Mouse (Mus musculus): Measurements from ENCODE around the gene Agap1. TPM values are rescaled to one million over a fixed set of nuclear protein-coding genes. Genes with fewer than 3 reads are reported as not detected.

The Agap1 gene
- polyA plus RNA-seq, 1 experiment from 2014 or later, result 47.7 TPM

DNA sequence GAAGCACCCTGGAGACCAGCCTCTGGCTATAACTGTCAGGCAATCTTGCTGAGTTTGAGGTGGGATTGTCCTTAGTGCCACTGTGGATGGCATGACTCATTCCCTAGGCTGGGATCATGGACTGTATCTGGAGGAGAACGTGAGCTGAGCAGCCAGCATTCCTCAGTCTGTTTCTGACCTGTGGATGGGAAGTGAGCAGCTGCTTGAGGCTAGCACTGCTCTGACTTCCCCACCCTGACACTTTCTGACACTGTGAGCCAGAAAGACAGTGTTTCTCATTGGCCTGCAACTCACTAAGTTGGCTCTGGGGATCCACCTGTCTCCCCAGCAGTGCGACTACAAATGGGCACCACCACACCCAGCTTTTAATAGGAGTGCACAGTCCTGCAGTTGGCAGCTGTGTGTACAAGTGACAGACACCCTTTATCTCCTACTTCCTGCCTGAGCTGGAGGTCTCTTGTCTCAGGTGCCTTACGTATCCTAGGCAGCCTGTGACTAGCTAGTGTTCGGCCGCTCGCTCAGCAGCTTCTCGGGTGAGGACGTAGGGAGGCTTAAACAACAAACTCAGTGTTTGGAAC, 55.2 kb downstream of the Agap1 start:
- 31% methylated on average over 8 of the region's 8 CpGs for WGBS
- ATAC-seq, result no peak
- 0 out of 2 replicates have a peak overlapping the region, but pooled peaks have one; percentile 1 for H3K27ac ChIP-seq (ENCODE audit: low read length)

DNA sequence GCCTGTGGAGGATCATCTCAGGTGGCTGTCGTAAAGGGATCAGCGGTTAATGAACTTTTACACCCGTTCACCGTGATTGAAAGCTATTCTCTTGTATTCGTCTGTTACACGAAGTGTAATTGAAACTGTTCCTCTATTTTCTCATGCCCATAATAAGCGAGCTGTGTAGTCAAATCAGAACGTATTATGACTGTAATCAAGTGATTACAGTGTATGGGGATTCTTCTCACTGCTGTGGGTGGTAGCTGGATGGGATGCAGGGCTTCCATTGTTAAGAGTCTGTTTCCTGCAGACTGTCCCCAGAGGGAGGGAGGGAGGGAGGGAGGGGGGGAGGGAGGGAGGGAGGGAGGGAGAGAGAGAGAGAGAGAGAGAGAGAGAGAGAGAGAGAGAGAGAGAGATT, 56.1 kb downstream of the Agap1 start:
- Histone ChIP-seq H3K4me2 (ENCODE audit: low read length) (no peak overlapping the region), H3K9ac (ENCODE audit: low read depth, low read length) (no peak overlapping the region), H3K9me3 (replicated peaks; ENCODE audit: control insufficient read depth, low read length, poor library complexity, severe bottlenecking) (no peaks in the 10 kb centered on the region), H3K4me3 (ENCODE audit: low read depth, low read length) (no peak overlapping the region), H3K4me1 (ENCODE audit: control insufficient read depth, insufficient read depth, low read length) (peaks cover 25% of the 10 kb centered on the region), H3K36me3 (ENCODE audit: control insufficient read depth, insufficient read depth, low read length) (no peaks in the 10 kb centered on the region), H3K27me3 (ENCODE audit: control insufficient read depth, insufficient read depth, low read depth, low read length) (no peaks in the 10 kb centered on the region), H3K27ac (ENCODE audit: low read length) (no peak overlapping the region)
- WGBS, result 32% methylated on average over 8 of the region's 8 CpGs
- no peak for ATAC-seq

More for the DNA sequence above, 55.2 kb downstream of the Agap1 start:
- no peak overlapping the region for H3K4me3 ChIP-seq (ENCODE audit: low read depth, low read length)
- H3K4me1 ChIP-seq (ENCODE audit: control insufficient read depth, insufficient read depth, low read length), result peaks cover 25% of the 10 kb centered on the region
- no peak overlapping the region for H3K9ac ChIP-seq (ENCODE audit: low read depth, low read length)
- no peaks in the 10 kb centered on the region for H3K9me3 ChIP-seq (replicated peaks; ENCODE audit: control insufficient read depth, low read length, poor library complexity, severe bottlenecking)
- H3K27me3 ChIP-seq (ENCODE audit: control insufficient read depth, insufficient read depth, low read depth, low read length), result no peaks in the 10 kb centered on the region
- no peak overlapping the region for H3K4me2 ChIP-seq (ENCODE audit: low read length)
- no peaks in the 10 kb centered on the region for H3K36me3 ChIP-seq (ENCODE audit: control insufficient read depth, insufficient read depth, low read length)

DNA sequence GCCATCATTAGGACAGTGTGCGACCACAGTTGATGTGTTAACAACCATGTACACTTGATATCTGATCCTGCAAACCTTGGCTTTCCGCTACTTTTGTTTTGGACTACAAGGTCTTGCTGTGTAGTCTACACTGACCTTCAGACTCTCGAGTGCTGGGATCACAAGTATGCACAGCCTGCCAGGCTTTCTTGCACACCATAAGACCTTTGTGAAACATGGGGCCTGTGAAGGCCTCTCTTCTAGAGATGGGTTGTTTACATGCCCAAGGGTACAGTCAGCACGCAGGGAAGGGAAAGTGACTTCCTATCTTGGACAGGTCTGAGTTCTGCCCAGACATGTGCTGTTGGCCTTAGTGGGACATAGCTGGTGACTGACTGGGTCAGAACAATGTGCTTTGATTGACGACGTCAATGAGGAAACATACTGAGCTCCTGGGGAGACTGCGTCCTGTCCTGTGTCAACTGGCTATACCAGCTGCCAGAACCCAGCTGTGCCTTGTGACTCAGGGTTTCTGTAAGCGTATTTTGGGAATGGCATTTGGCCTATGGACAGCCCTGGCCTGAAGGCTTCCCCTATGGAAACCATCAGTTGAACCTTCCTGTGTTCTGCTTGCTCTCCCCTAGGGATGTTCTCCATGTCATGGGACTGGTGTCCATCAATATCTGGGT, 59.1 kb downstream of the Agap1 start:
- Histone ChIP-seq H3K4me2 (ENCODE audit: low read length) (no peak overlapping the region), H3K27ac (ENCODE audit: low read length) (no peak overlapping the region), H3K9me3 (replicated peaks; ENCODE audit: control insufficient read depth, low read length, poor library complexity, severe bottlenecking) (no peaks in the 10 kb centered on the region), H3K9ac (ENCODE audit: low read depth, low read length) (no peak overlapping the region), H3K4me1 (ENCODE audit: control insufficient read depth, insufficient read depth, low read length) (peaks cover 37% of the 10 kb centered on the region), H3K27me3 (ENCODE audit: control insufficient read depth, insufficient read depth, low read depth, low read length) (no peaks in the 10 kb centered on the region), H3K4me3 (ENCODE audit: low read depth, low read length) (no peak overlapping the region), H3K36me3 (ENCODE audit: control insufficient read depth, insufficient read depth, low read length) (no peaks in the 10 kb centered on the region)
- no peak for ATAC-seq
- WGBS, result 84% methylated on average over 8 of the region's 8 CpGs

DNA sequence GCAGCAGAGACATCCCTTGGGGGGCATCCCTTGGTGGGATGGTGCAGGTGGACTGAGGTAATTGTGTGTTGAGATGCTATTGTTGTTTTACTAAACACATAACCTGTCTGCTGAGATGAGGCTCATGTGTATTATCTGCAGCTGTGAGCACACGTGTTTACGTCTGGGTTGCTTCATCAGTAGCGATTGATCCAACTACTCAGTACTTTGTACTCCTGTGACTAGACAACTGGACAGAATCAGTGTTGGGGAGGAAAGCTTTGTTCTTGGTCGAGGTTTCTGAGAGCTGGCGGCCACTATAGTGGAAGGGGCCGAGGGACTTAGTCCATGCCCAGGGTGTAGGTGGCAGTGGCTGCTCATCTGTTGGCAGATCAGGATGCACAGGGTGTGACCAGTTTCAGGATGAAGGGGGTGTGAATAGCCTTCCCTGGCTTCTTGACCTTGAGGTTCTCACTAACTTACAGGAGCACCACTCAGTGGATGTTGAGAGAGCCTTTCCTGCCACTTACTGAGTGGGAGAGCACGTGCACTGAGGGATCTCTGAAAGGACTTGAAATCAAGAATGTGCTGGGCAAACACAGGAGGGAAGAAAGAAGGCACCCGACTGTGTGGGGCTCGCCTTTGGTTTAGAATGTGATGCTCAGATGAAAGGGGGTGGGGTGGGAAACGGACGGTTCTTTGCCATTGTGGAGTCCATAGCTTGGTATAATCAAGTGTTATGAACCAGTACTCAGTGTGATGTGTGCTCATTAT, 61.4 kb downstream of the Agap1 start:
- no peak overlapping the region for H3K27ac ChIP-seq (ENCODE audit: low read length)
- no peaks in the 10 kb centered on the region for H3K9me3 ChIP-seq (replicated peaks; ENCODE audit: control insufficient read depth, low read length, poor library complexity, severe bottlenecking)
- no peak for ATAC-seq
- H3K27me3 ChIP-seq (ENCODE audit: control insufficient read depth, insufficient read depth, low read depth, low read length), result no peaks in the 10 kb centered on the region
- peaks cover 21% of the 10 kb centered on the region for H3K4me1 ChIP-seq (ENCODE audit: control insufficient read depth, insufficient read depth, low read length)
- H3K9ac ChIP-seq (ENCODE audit: low read depth, low read length), result no peak overlapping the region
- WGBS, result 58% methylated on average over 11 of the region's 11 CpGs
- no peaks in the 10 kb centered on the region for H3K36me3 ChIP-seq (ENCODE audit: control insufficient read depth, insufficient read depth, low read length)
- no peak overlapping the region for H3K4me2 ChIP-seq (ENCODE audit: low read length)
- no peak overlapping the region for H3K4me3 ChIP-seq (ENCODE audit: low read depth, low read length)

DNA sequence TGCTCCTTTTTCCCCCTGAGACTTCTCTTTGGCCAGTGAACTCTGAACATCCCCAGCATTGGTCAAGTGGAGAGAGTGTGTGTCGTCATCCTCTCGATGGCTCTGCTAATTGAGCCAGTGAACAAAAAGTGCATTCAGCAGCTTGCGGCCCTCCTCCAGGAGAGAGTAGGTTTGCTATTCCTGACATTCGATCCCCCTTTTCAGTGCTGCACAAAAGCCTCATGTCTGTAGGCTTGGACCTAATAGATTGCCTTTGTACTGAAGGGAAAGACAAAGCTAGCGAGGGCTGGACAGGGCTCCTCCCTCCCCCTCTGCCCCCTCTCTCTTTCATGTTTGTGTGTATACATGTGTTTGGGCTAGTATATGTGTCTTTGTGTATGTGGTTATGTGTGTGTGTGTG, 63.2 kb downstream of the Agap1 start:
- WGBS, result 11% methylated on average over 5 of the region's 5 CpGs
- Histone ChIP-seq H3K4me3 (ENCODE audit: low read depth, low read length) (no peak overlapping the region), H3K9me3 (replicated peaks; ENCODE audit: control insufficient read depth, low read length, poor library complexity, severe bottlenecking) (no peaks in the 10 kb centered on the region), H3K9ac (ENCODE audit: low read depth, low read length) (no peak overlapping the region), H3K4me1 (ENCODE audit: control insufficient read depth, insufficient read depth, low read length) (peaks cover 24% of the 10 kb centered on the region), H3K27ac (ENCODE audit: low read length) (no peak overlapping the region), H3K36me3 (ENCODE audit: control insufficient read depth, insufficient read depth, low read length) (no peaks in the 10 kb centered on the region), H3K4me2 (ENCODE audit: low read length) (no peak overlapping the region), H3K27me3 (ENCODE audit: control insufficient read depth, insufficient read depth, low read depth, low read length) (no peaks in the 10 kb centered on the region)
- ATAC-seq, result 0 out of 2 replicates have a peak, but pooled peaks have one; percentile 27

DNA sequence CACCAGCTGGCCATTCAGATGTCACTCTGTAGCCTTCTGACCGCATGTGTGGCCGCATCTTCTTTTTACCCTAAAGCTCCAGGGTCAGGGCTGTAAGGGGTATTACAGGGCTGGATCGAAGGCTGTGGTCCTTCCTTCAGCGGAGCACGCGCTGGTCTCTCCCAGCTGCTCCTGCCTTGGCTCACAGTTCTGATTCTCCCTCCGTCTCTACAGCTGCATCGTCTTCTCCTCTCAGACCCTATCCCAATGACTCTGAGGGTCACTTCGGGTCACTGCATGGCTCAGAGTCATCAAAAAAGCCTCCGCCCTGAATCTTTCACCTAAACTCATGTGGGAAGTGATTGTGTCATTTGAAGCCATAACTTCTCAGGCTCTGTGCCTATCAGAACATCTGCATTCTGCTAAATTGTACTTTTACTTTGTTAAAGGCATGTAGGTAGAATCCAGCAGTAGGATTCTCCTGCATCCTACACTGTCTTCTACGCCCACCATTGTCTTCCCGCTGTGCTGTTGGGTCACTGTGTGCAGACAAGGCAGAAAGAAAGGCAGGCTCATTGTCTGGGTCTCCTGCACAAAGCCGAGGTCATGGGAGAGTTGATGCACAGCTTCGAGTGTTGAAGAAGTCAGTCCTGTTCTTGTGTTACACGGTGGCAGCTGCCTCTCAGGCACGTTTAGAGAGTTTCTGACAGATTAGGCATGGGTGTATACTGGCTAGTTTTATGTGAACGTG, 65.5 kb downstream of the Agap1 start:
- 32% methylated on average over 17 of the region's 17 CpGs for WGBS
- H3K9ac ChIP-seq (ENCODE audit: low read depth, low read length), result no peak overlapping the region
- H3K9me3 ChIP-seq (replicated peaks; ENCODE audit: control insufficient read depth, low read length, poor library complexity, severe bottlenecking), result no peaks in the 10 kb centered on the region
- no peak overlapping the region for H3K4me2 ChIP-seq (ENCODE audit: low read length)
- no peaks in the 10 kb centered on the region for H3K27me3 ChIP-seq (ENCODE audit: control insufficient read depth, insufficient read depth, low read depth, low read length)
- H3K4me1 ChIP-seq (ENCODE audit: control insufficient read depth, insufficient read depth, low read length), result peaks cover 29% of the 10 kb centered on the region
- H3K36me3 ChIP-seq (ENCODE audit: control insufficient read depth, insufficient read depth, low read length), result no peaks in the 10 kb centered on the region
- H3K4me3 ChIP-seq (ENCODE audit: low read depth, low read length), result no peak overlapping the region
- no peak overlapping the region for H3K27ac ChIP-seq (ENCODE audit: low read length)
- ATAC-seq, result no peak

DNA sequence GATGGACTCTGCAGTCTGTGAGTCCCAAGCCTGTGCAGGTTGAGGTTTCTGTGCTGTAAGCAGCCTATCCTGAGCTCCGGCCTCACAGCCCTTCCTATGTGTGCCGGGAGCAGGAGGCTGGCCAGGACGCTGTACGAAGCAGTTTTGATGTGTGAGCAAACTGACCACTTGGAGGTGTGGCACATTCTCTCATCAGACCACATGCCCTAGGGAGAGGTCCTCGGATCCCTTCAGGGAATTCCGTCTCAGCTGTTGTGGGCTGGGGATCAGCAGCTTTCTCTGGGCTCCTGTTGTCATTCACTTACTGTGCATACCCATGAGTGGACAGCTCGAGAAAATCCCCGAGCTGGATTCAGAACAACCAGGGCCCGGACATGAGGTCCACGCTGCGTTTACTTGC, 66.8 kb downstream of the Agap1 start:
- H3K4me1 ChIP-seq (ENCODE audit: control insufficient read depth, insufficient read depth, low read length), result peaks cover 27% of the 10 kb centered on the region
- H3K36me3 ChIP-seq (ENCODE audit: control insufficient read depth, insufficient read depth, low read length), result no peaks in the 10 kb centered on the region
- H3K4me3 ChIP-seq (ENCODE audit: low read depth, low read length), result no peak overlapping the region
- no peak for ATAC-seq
- no peak overlapping the region for H3K9ac ChIP-seq (ENCODE audit: low read depth, low read length)
- no peak overlapping the region for H3K4me2 ChIP-seq (ENCODE audit: low read length)
- H3K27ac ChIP-seq (ENCODE audit: low read length), result no peak overlapping the region
- no peaks in the 10 kb centered on the region for H3K9me3 ChIP-seq (replicated peaks; ENCODE audit: control insufficient read depth, low read length, poor library complexity, severe bottlenecking)
- 62% methylated on average over 11 of the region's 11 CpGs for WGBS
- no peaks in the 10 kb centered on the region for H3K27me3 ChIP-seq (ENCODE audit: control insufficient read depth, insufficient read depth, low read depth, low read length)

DNA sequence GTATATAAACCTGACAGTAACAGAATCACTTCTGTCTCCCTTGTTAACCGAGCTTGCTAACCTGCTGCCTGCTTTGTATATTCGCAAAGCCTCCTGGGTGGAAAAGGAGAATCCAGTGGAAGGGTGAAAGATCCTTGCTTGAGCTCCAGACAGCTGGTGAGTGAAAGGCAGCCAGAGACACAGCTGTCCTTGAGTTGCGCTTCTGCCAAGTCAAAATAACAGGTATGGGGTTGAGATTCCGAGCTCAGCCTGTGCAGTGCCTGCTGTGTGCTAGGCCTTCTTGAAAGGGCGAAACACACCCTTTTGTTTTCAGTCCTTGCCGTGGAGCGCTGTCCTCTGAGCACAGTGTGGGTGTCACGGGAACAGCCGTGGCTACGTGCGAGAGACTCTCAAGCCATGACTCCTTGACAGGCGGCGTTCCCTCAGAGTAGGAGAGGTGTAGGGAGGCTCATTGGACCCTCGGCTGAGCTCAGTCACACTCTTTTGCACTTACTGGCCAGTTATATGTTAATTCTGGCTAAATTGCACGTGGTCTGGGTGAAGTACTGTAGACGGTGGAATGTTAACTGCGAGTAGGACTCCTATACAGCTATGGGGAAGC, 67.4 kb downstream of the Agap1 start:
- peaks cover 22% of the 10 kb centered on the region for H3K4me1 ChIP-seq (ENCODE audit: control insufficient read depth, insufficient read depth, low read length)
- H3K4me3 ChIP-seq (ENCODE audit: low read depth, low read length), result no peak overlapping the region
- WGBS, result 39% methylated on average over 17 of the region's 17 CpGs
- no peaks in the 10 kb centered on the region for H3K36me3 ChIP-seq (ENCODE audit: control insufficient read depth, insufficient read depth, low read length)
- H3K9me3 ChIP-seq (replicated peaks; ENCODE audit: control insufficient read depth, low read length, poor library complexity, severe bottlenecking), result no peaks in the 10 kb centered on the region
- H3K27me3 ChIP-seq (ENCODE audit: control insufficient read depth, insufficient read depth, low read depth, low read length), result no peaks in the 10 kb centered on the region
- peak overlapping the region; percentile 35; the same call in 1 of the 2 replicates for H3K9ac ChIP-seq (ENCODE audit: low read depth, low read length)
- no peak overlapping the region for H3K27ac ChIP-seq (ENCODE audit: low read length)
- H3K4me2 ChIP-seq (ENCODE audit: low read length), result no peak overlapping the region
- no peak for ATAC-seq
